In genomic region chr9:114776361-114776760, GRCm38 (mm10) we compare ENCODE assay signal across 10 mouse cellular contexts.
"Had no signal": no experiment of that assay in that cellular context is flagged by ENCODE, and none has a peak within 500 bp of the region (broad histone marks: within the 10 kb centered on the region; RNA-seq: fewer than 3 reads in every experiment).

No protein-coding gene starts in this region.

- H3K36me3 ChIP-seq: midbrain, embryonic 15.5 days had no signal

- ATAC-seq: midbrain, embryonic 15.5 days had no signal

- DNase-seq: kidney, adult 11 months; kidney, adult 9 months; kidney, postnatal 36 days; left cerebral cortex, postnatal 4 days; lung, adult 18-20 months; right cerebral cortex, postnatal 14 days had no signal

- H3K4me3 ChIP-seq: layer of hippocampus, adult 2 months; limb, embryonic 13.5 days; midbrain, embryonic 15.5 days had no signal

- H3K27me3 ChIP-seq: limb, embryonic 13.5 days; midbrain, embryonic 15.5 days had no signal

- H3K27ac ChIP-seq: kidney, postnatal 0 days; layer of hippocampus, adult 2 months; limb, embryonic 13.5 days; midbrain, embryonic 15.5 days had no signal
